Mouse (Mus musculus): ENCODE results near the gene Agap1. TPM values are rescaled to one million over a fixed set of nuclear protein-coding genes. Genes with fewer than 3 reads are reported as not detected.

The Agap1 gene
- total RNA-seq, 2 experiments from 2014 or later, result 4.9 to 8.3 TPM

DNA sequence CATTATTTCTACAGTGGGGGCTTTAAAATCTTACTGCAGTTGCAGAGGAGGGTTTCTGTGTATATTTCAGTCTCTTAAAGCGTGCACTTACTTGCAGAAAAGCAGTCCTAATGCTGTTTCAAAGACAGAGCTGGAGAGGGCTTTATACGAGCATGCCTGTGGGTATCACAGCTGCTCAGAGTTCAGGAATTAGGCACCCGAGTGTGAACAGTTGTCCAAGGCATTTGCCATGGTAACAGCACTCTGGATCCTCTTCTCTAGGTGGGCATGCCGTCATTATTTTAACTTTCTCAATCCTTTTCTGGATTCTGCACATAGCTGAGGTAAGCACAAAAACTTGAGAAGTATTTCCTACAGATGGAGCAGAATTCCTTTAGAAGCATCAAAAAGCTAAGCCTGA is 321.1 kb downstream of the Agap1 start:
- no peak for ATAC-seq (replicated peaks; ENCODE audit: low FRiP score, poor library complexity, severe bottlenecking)

DNA sequence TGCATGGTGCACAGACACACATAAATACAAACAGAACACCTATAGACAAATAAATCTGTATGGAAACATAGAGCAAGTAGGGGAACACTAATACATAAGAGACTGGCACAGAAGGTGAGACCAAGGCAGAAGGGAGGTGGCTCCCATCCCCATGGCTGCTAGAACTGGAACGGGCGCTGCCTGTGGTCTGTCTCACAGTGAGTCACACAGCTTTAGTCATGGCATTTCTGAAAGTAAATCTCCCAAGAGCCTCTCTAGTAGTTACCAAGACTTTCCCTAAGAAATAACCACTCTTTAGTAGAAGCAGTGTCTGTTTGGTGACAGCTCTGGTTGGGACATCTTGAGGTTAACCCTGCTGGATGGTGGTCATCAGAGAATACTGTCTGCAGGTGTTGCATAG is 326.1 kb downstream of the Agap1 start:
- ATAC-seq (replicated peaks; ENCODE audit: low FRiP score, poor library complexity, severe bottlenecking), result no peak

DNA sequence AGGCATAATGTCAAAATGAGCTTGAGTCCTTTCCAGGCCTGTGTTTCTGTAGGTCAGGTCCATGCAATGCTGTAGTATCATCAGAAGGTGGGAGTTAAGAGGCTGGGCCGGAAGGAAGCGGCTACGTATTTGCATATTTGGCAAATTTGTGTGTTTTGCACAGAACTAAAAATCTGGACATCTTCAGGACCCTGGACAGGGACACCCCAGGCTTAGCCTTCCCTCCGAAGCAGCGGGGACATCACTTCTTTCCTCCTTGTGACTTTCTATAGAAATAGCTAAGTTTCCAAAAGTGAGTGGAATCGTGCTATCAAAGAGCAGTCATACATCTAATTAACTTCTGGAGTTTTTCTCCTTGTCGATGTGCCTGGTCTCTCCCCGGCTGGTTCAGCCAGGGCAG is 327.3 kb downstream of the Agap1 start:
- no peak for ATAC-seq (replicated peaks; ENCODE audit: low FRiP score, poor library complexity, severe bottlenecking)

DNA sequence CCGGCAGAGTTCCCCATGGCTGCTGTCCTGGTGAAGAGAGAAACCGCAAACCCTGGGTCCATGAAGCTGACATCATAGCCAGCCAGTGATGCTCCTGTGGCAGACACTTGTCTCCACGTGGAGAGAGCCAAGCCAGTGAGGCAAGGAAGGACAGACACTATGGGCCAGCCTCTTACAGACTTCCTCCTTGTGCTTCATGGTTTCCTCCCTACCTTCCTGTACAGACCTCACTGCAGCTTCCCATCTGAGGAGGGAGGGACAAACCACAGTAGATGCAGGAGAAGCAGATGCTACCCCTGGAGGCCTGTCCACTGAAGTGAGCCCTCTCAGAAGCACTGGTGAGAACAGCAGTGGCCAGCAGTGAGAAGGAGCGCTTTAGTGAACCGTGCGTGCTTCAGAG is 332.2 kb downstream of the Agap1 start:
- ATAC-seq (replicated peaks; ENCODE audit: low FRiP score, poor library complexity, severe bottlenecking), result no peak

DNA sequence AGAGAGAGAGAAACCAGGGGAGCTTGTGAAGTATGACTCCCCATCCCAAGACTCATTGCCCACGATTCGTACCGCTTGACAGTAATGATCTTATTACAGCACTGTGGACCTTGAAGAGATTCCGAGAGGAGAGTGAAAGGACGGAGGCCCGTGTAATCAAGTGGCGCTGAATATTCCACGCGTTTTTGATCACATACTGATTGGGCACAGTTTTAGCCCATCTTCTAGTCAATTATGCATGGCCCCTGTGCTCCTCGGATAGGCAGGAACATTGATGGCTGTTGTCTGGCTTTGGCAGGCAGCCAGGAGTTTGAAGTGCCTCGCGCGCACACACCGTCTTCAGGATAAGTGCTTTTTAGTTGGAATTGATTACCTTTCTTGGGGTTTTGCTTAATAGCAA is 344.1 kb downstream of the Agap1 start:
- no peak for ATAC-seq (replicated peaks; ENCODE audit: low FRiP score, poor library complexity, severe bottlenecking)

DNA sequence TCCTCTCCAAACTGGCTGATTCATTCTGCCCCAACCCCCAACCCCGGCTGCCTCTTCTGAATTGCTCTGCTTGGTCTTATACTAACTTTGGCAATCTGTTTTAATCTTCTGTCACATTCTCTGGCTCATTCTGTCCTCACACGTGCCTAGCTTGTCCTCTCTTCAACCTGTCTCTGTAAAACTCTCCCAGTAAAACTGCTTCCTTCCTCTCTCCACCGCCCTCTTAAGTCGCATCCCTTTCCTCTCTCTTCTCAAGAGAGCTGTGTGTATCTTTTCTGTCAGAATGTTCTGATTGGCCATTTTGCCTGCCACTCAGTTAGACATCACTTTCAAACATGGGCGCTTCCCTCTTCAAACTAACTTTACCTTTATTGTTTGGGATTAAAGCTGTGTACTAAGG is 346.9 kb downstream of the Agap1 start:
- ATAC-seq (replicated peaks; ENCODE audit: low FRiP score, poor library complexity, severe bottlenecking), result no peak

DNA sequence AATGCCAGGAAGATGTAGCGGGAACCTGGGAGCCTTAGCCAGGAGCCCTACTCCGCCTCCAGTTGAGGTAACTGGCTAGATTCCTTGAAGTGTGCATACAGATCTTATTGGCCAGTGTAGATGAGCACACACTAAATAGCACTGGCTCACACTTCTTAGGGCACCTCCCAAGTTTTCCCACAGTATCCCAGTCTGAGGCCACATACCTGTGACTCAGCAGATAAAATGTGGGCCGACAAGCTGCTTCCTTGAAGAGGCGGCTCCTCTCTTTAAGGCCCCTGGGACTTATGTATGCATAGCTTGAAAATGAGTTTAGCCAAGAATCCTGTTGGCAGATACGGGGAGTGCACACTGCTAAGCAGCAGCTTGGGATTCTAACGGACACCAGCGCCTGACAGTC is 350.4 kb downstream of the Agap1 start:
- ATAC-seq (replicated peaks; ENCODE audit: low FRiP score, poor library complexity, severe bottlenecking), result no peak

DNA sequence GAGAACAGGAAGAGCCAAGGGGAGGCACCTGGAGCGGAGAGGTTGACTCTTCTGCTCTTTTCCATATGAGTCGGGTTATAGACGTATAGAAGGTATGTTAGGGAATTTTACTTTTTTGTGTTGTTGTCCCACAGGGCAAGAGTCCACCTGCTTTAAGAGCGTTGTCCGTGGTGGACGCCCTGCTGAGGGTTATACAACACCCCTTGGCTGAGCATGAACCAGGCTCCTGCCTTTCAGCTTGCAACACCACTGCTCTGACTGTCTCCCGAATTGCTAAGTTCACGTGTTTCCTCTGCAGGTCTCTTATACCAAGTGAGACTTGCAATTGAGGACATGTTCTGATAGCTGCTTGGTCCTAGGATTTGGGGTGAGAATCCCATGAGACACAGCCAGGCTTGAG is 358.2 kb downstream of the Agap1 start:
- no peak for ATAC-seq (replicated peaks; ENCODE audit: low FRiP score, poor library complexity, severe bottlenecking)

DNA sequence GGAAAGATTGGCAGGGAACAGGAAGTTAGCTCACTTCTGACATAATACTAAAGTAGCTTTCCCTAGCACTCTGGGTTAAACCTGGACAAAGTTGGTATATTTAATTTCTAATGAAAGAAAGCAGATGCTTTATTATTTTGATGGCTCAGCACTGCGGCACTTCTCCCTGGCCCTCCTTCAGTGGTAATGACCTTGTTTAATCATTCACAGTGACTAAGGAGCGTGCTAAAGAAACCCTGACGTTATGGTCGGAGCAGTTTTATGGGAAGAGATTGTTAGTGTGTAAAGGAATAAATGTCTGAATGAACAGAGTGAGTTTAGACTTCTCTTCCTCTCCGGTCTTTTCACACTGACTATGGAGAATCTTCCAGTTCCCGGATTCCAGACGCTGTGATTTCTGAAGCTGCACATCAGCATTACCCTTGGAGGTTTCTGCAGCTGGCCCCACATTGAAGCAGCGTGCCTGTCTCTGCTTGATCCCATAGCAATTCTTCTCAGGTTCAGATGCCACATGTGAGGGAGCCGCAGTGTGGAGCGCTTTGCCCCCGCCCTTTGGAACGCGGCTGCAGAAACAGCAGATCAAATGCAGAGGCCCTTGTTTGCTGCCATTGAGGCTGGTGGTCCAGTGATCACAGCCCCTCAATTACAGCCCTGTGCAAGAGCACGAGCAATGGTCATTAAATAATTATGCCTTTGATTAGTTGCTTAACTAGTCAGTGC is 362.0 kb downstream of the Agap1 start:
- no peak for ATAC-seq (replicated peaks; ENCODE audit: low FRiP score, poor library complexity, severe bottlenecking)

DNA sequence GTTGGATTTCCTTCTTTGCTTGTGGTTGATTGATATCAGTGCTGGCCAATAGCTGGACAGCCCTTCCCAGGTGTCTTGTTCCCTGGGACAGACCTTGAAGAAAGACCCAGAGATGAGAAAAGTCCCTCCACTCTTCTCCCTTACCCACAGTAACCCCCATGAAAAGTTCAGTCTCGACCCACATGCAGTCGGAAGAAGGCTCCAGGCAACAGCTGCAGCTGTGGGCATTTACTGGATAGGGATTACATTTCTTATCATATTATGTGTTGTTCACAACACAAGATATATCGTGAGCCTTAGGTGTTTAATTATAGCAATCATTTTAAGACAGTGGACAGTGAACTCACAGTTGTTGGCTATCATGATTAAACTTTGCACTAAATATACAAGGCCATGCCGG is 367.2 kb downstream of the Agap1 start:
- no peak for ATAC-seq (replicated peaks; ENCODE audit: low FRiP score, poor library complexity, severe bottlenecking)

DNA sequence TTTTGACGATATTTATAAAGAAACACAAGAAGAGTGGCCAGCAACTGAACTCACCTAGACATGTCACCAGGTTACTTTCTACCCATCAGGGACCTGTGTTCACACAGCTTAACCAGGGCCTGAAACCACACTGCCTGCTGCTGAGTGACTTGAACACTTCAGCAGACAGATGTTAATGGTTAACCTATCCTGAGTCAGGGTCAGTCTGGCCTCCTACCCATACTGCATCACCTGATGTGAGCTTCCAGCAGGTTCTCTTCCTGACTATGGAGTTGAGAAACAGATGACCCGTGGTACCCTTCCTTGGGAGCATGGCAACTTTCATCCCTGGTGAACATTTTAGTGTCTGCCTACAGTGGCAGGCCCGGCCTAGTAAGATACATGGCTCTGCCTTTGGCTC is 367.8 kb downstream of the Agap1 start:
- ATAC-seq (replicated peaks; ENCODE audit: low FRiP score, poor library complexity, severe bottlenecking), result no peak

DNA sequence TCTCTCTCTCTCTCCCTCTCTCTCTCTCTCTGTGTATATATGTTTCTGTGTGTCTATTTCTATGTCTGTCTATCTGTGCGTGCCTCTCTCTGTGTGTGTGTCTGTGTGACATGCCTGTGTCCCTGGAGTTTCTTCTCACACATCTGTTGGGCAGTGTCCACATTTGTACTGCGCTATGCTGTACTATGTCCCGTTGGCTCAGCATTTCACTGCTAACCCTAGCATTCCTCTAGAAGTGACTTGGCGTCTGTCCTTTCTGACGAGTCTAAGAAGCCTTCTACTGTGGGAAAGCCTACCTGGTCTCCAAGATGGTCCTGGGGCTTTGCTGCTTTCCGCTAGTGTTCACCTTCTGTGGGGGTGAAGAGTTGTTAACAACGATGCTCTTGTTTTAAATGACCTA is 368.4 kb downstream of the Agap1 start:
- ATAC-seq (replicated peaks; ENCODE audit: low FRiP score, poor library complexity, severe bottlenecking), result no peak

DNA sequence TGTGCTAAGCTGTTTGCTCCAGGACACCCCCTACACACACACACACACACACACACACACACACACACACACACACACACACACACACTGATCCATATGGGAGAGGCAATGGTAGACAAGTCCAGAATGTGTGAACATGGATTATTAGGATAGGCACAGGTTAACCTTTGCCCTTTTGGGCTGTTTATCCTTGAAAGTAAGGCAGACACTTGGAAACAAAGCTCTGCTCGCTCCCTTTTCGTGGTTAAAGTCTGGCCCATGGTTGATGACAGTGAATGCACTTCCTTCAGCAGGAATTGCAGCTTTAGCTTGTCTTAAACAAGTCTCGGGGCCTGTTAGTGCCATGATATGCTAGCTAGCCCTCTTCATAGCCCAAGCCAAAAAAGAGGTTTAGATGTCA is 372.4 kb downstream of the Agap1 start:
- no peak for ATAC-seq (replicated peaks; ENCODE audit: low FRiP score, poor library complexity, severe bottlenecking)

DNA sequence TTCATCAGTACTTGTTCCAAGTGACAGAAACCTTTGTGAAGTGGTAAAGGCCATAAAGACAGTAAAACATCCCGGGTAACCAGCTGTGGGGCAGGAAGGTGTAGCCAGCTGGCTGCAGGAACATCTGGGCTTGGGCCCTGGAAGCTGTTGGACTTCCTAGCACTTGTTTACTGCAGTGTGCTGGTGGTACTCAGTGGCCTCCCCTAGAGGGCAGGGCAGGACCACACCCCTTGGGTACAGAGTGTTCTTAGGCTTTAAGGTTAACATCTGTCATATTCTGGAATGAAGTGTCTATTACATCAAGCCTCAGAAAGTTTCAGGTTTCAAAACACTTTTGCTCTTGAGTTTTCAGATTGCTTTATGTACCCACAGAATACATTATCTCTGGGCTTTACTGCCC is 376.5 kb downstream of the Agap1 start:
- no peak for ATAC-seq (replicated peaks; ENCODE audit: low FRiP score, poor library complexity, severe bottlenecking)

DNA sequence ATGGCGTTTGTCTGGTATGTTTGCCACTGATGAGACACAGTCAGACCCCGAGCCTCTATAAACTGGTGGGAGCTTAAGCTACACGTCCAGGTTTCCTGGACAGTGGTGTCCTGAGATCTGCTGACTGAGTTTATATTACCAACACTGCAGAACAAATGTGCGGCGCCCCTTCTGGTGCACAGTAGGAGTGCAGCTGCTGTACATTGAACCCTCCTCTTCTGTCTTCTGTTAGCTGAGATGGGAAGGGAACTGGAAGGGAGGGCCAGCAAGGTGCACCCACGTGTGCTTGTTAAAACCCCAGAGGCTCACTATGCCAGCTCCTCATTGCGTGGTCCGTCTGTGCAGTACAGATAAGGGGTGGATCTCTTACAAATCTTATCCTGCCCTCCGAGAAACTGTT is 389.5 kb downstream of the Agap1 start:
- ATAC-seq (replicated peaks; ENCODE audit: low FRiP score, poor library complexity, severe bottlenecking), result no peak

DNA sequence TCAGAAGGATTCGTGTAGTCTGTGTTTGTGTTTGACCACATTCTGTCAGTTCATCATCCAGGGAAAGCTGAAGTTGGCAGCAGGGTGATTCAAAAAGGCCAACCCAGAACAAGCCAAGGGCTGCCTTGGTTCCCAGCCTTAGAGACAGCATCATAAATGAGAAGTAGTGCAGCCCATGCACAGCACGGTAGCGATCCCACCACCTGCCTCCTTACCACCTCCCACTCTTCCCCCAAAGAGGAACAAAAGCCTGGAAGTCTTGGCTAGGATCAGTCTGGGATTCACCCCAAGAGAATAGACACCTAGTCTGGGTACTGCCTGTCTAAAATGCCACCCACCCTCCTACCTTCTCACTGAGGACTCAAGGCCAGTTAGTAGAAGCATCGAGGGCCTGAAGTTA is 390.9 kb downstream of the Agap1 start:
- no peak for ATAC-seq (replicated peaks; ENCODE audit: low FRiP score, poor library complexity, severe bottlenecking)

DNA sequence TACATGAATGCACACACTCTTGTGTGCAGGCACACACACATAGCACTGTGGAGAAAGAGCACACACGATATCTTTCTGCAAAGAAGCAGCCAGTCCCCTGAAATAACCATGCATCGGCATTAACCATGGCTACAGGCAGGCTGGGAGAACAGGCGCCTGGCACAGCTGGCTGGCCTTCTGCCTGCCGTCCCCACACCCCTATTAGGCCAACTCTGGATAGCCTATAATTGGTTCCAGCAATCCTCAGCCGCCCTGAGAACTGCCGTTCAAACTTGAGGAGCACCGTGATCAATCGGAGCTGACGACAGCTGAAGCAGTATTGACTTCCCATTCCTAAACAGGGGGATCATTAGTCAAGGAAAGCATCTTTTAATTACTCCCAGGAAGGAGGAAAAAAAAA is 391.5 kb downstream of the Agap1 start:
- no peak for ATAC-seq (replicated peaks; ENCODE audit: low FRiP score, poor library complexity, severe bottlenecking)

DNA sequence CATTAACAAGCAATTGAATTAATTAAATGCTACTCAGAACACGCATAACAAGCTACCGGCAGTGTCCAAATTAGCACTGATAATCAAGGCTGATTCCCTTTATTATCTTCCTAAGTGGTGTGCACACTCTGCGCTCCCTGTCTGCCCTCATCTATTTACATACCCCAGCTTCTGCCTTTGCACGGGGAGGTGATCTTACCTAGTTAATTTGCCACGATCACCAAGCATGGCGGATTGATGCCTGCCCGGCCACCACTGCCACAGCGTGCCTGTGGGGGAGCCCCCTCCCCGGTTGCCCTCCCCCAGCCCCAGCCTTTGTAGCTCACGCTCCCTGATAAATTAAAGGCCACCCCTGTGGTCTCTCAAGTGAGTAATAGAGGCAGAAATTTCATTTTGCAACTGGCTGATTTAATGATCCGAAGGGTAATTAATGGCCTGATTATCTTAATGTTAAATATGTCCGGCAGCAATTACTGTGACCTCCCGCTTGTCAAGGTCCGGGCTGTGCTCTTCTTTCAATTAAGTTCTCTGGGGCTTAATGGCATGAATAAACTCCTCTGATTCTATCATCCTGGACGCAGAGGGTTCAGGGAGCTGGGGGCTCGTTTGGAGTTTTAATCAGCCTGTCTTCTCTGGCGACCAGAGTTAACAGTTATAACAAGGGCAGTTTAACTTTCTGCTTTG is 393.9 kb downstream of the Agap1 start:
- no peak for ATAC-seq (replicated peaks; ENCODE audit: low FRiP score, poor library complexity, severe bottlenecking)

DNA sequence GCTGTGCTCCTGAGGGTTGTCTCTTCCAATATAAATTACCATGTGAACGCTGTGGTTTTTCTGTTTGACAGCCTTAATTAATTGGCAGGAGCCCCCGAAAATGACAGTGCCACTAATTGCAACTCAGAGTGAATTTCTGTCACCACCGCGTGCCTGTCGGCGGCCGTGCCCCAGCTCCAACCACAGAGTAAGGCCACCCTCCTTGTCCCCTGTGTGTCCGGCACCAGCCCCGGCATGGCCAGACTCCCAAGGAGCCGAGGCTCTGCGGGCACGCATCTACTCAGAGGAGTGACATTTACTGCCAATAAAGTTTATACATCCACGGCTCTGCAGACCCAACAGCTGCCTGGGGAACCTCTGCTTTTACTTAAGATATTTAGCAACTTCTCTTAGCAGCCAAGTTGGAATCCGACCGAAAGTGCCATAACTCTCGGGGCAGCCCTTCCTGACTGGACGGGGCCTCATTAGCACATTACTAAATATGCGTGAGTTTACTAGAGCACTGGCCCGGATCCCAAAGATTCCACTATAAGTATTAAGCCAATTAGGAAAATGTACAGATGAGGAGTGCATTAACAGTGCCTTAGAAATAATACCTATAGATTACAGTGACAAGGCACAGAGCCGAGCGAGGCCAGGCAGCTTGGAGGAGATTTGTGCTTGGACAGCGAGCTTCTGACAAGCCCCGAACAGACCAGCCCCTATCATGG is 394.7 kb downstream of the Agap1 start:
- no peak for ATAC-seq (replicated peaks; ENCODE audit: low FRiP score, poor library complexity, severe bottlenecking)

DNA sequence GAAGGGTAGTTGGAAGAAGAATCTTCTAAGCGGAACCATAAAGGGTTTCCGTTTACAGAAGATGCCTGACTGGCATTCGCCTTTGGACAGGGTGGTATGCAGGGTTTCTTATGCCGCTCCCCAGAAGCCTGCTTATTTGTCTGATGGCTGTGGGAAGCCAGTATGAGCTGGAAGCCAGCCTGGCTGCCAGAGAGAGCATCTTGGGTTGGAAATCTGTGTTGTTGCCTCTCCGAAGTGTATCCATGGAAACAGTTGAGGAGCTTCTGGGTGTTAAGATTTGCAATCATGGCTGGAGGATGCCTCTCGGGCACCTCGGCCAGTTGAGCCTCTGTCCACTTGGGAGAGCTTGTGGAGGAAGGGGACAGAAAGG is 395.2 kb downstream of the Agap1 start:
- no peak for ATAC-seq (replicated peaks; ENCODE audit: low FRiP score, poor library complexity, severe bottlenecking)

DNA sequence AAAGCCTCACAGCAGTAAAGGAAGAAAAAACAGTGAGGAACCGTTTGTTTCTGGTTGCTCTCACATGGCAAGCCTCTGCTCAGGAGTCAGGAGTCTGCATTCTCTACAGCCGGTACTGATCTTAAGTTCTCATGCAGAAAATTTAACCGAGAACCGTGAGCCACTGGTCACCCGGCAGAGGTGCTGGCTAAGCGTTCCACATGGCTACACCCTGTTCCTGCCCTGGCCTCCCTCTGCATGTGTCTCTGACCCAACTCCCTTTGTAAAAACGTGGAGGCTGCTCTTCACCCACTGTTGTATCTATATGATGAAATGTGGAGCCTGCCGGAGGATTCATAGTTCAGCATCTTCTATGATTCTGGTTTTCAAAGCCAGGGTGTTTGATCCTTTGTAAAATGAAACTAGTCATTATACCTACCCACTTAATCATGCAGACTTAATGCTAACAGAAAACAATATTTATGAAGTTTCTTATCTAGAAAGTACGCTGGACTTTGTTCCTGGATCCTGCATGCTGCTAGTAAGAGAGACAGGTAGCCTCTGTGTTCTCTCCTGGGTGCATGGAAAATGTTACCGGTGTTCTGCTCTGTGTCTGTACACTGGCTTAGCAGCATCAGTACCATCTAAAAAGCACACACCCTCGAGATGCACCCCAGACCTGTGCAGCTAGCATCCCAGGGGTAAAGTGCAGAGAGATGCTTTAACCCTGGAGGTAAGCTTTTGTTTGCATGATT is 396.2 kb downstream of the Agap1 start:
- no peak for ATAC-seq (replicated peaks; ENCODE audit: low FRiP score, poor library complexity, severe bottlenecking)

Data from erythroblast, adult 5-6 weeks (primary cell).